Mouse (Mus musculus): ENCODE data around the gene Atp6v1e2. TPM values are rescaled to one million over a fixed set of nuclear protein-coding genes. Genes with fewer than 3 reads are reported as not detected.

The Atp6v1e2 gene
- polyA plus RNA-seq, 1 experiment from 2014 or later = not detected

GRCm38 (mm10) chr17:86908316-86908715, 39.4 kb downstream of the Atp6v1e2 start:
- H3K4me1 ChIP-seq = peaks cover 19% of the 10 kb centered on the region
- no peaks in the 10 kb centered on the region for H3K9me3 ChIP-seq
- no peak overlapping the region for H3K4me3 ChIP-seq (replicated peaks)
- H3K4me2 ChIP-seq = no peak overlapping the region
- no peak overlapping the region for H3K27ac ChIP-seq
- WGBS = 76% methylated on average over 8 of the region's 8 CpGs
- no peaks in the 10 kb centered on the region for H3K36me3 ChIP-seq (replicated peaks)
- H3K9ac ChIP-seq = no peak overlapping the region
- ATAC-seq (ENCODE audit: low FRiP score) = no peak
- H3K27me3 ChIP-seq = peaks cover 13% of the 10 kb centered on the region; the same call in 1 of the 2 replicates

GRCm38 (mm10) chr17:86907092-86907491, 40.6 kb downstream of the Atp6v1e2 start:
- Histone ChIP-seq H3K4me2 (no peak overlapping the region), H3K27ac (no peak overlapping the region), H3K9me3 (no peaks in the 10 kb centered on the region), H3K4me3 (replicated peaks) (no peak overlapping the region), H3K27me3 (peaks cover 10% of the 10 kb centered on the region; the same call in 1 of the 2 replicates), H3K9ac (no peak overlapping the region), H3K4me1 (peaks cover 19% of the 10 kb centered on the region), H3K36me3 (replicated peaks) (no peaks in the 10 kb centered on the region)
- ATAC-seq (ENCODE audit: low FRiP score) = no peak
- WGBS = 82% methylated on average over 3 of the region's 3 CpGs

- WGBS = 33% methylated on average over 6 of the region's 6 CpGs
- Histone ChIP-seq H3K4me1 (peaks cover 19% of the 10 kb centered on the region), H3K27me3 (peaks cover 10% of the 10 kb centered on the region; the same call in 1 of the 2 replicates), H3K27ac (no peak overlapping the region), H3K4me3 (replicated peaks) (no peak overlapping the region), H3K9me3 (no peaks in the 10 kb centered on the region), H3K9ac (no peak overlapping the region), H3K4me2 (no peak overlapping the region), H3K36me3 (replicated peaks) (no peaks in the 10 kb centered on the region)
- ATAC-seq (ENCODE audit: low FRiP score) = no peak
These were observed 41.1 kb downstream of the Atp6v1e2 start for GRCm38 (mm10) chr17:86906601-86907000.

GRCm38 (mm10) chr17:86906136-86906461, 41.6 kb downstream of the Atp6v1e2 start:
- H3K4me1 ChIP-seq = peaks cover 19% of the 10 kb centered on the region
- ATAC-seq (ENCODE audit: low FRiP score) = peak; percentile 43; the same call in 1 of the 2 replicates
- peak overlapping the region; percentile 43; the same call in 1 of the 2 replicates for H3K27ac ChIP-seq
- no peak overlapping the region for H3K4me3 ChIP-seq (replicated peaks)
- no peak overlapping the region for H3K9ac ChIP-seq
- H3K9me3 ChIP-seq = no peaks in the 10 kb centered on the region
- no peak overlapping the region for H3K4me2 ChIP-seq
- H3K36me3 ChIP-seq (replicated peaks) = no peaks in the 10 kb centered on the region
- H3K27me3 ChIP-seq = peaks cover 10% of the 10 kb centered on the region; the same call in 1 of the 2 replicates
- WGBS = 4% methylated on average over 9 of the region's 9 CpGs

GRCm38 (mm10) chr17:86905297-86906135, 42.2 kb downstream of the Atp6v1e2 start:
- Histone ChIP-seq H3K4me1 (peaks cover 24% of the 10 kb centered on the region), H3K36me3 (replicated peaks) (no peaks in the 10 kb centered on the region), H3K9ac (no peak overlapping the region), H3K27ac (peak overlapping the region; percentile 43; the same call in 1 of the 2 replicates), H3K4me3 (replicated peaks) (no peak overlapping the region), H3K27me3 (peaks cover 10% of the 10 kb centered on the region; the same call in 1 of the 2 replicates), H3K9me3 (no peaks in the 10 kb centered on the region), H3K4me2 (peak overlapping the region; percentile 9; the same call in 1 of the 2 replicates)
- ATAC-seq (ENCODE audit: low FRiP score) = peak; percentile 74
- 24% methylated on average over 19 of the region's 19 CpGs for WGBS

- H3K27me3 ChIP-seq = peaks cover 10% of the 10 kb centered on the region; the same call in 1 of the 2 replicates
- no peak overlapping the region for H3K4me2 ChIP-seq
These were observed 43.5 kb downstream of the Atp6v1e2 start for GRCm38 (mm10) chr17:86904206-86904605.

GRCm38 (mm10) chr17:86903596-86903995, 44.1 kb downstream of the Atp6v1e2 start:
- Histone ChIP-seq H3K27me3 (peaks cover 10% of the 10 kb centered on the region; the same call in 1 of the 2 replicates), H3K4me2 (no peak overlapping the region), H3K4me1 (peaks cover 24% of the 10 kb centered on the region), H3K4me3 (replicated peaks) (no peak overlapping the region), H3K27ac (no peak overlapping the region), H3K36me3 (replicated peaks) (no peaks in the 10 kb centered on the region), H3K9me3 (no peaks in the 10 kb centered on the region), H3K9ac (no peak overlapping the region)
- ATAC-seq (ENCODE audit: low FRiP score) = no peak
- 59% methylated on average over 7 of the region's 7 CpGs for WGBS

More at GRCm38 (mm10) chr17:86904206-86904605, 43.5 kb downstream of the Atp6v1e2 start:
- no peak overlapping the region for H3K9ac ChIP-seq
- no peaks in the 10 kb centered on the region for H3K36me3 ChIP-seq (replicated peaks)
- H3K4me3 ChIP-seq (replicated peaks) = no peak overlapping the region
- H3K27ac ChIP-seq = no peak overlapping the region
- no peak for ATAC-seq (ENCODE audit: low FRiP score)
- H3K4me1 ChIP-seq = peaks cover 24% of the 10 kb centered on the region
- no peaks in the 10 kb centered on the region for H3K9me3 ChIP-seq
- 82% methylated on average over 3 of the region's 3 CpGs for WGBS

GRCm38 (mm10) chr17:86902399-86903067, 45.2 kb downstream of the Atp6v1e2 start:
- Histone ChIP-seq H3K27ac (no peak overlapping the region), H3K27me3 (peaks cover 7% of the 10 kb centered on the region; the same call in 1 of the 2 replicates), H3K9me3 (no peaks in the 10 kb centered on the region), H3K4me3 (replicated peaks) (no peak overlapping the region), H3K9ac (no peak overlapping the region), H3K4me1 (peaks cover 24% of the 10 kb centered on the region), H3K4me2 (no peak overlapping the region), H3K36me3 (replicated peaks) (no peaks in the 10 kb centered on the region)
- no peak for ATAC-seq (ENCODE audit: low FRiP score)
- 93% methylated on average over 14 of the region's 14 CpGs for WGBS

- no peaks in the 10 kb centered on the region for H3K9me3 ChIP-seq
- H3K4me1 ChIP-seq = peaks cover 20% of the 10 kb centered on the region
- no peak overlapping the region for H3K9ac ChIP-seq
- H3K4me3 ChIP-seq (replicated peaks) = no peak overlapping the region
- H3K36me3 ChIP-seq (replicated peaks) = no peaks in the 10 kb centered on the region
- H3K27me3 ChIP-seq = no peaks in the 10 kb centered on the region; the same call in 1 of the 2 replicates
- WGBS = 78% methylated on average over 5 of the region's 5 CpGs
- no peak overlapping the region for H3K4me2 ChIP-seq
- ATAC-seq (ENCODE audit: low FRiP score) = no peak
- no peak overlapping the region for H3K27ac ChIP-seq
These were observed 47.1 kb downstream of the Atp6v1e2 start for GRCm38 (mm10) chr17:86900564-86900963.

- Histone ChIP-seq H3K4me2 (no peak overlapping the region), H3K4me3 (replicated peaks) (no peak overlapping the region), H3K36me3 (replicated peaks) (no peaks in the 10 kb centered on the region), H3K27ac (no peak overlapping the region), H3K4me1 (peaks cover 12% of the 10 kb centered on the region), H3K9me3 (no peaks in the 10 kb centered on the region), H3K27me3 (no peaks in the 10 kb centered on the region; the same call in 1 of the 2 replicates), H3K9ac (no peak overlapping the region)
- no peak for ATAC-seq (ENCODE audit: low FRiP score)
- 86% methylated on average over 5 of the region's 5 CpGs for WGBS
These were observed 47.9 kb downstream of the Atp6v1e2 start for GRCm38 (mm10) chr17:86899821-86900220.

GRCm38 (mm10) chr17:86897486-86898165, 50.1 kb downstream of the Atp6v1e2 start:
- Histone ChIP-seq H3K4me3 (replicated peaks) (no peak overlapping the region), H3K36me3 (replicated peaks) (no peaks in the 10 kb centered on the region), H3K27me3 (no peaks in the 10 kb centered on the region), H3K9me3 (no peaks in the 10 kb centered on the region), H3K27ac (no peak overlapping the region), H3K9ac (no peak overlapping the region), H3K4me1 (peaks cover 5% of the 10 kb centered on the region; the same call in 1 of the 2 replicates), H3K4me2 (no peak overlapping the region)
- ATAC-seq (ENCODE audit: low FRiP score) = no peak
- 93% methylated on average over 6 of the region's 6 CpGs for WGBS

- Histone ChIP-seq H3K36me3 (replicated peaks) (no peaks in the 10 kb centered on the region), H3K4me3 (replicated peaks) (no peak overlapping the region), H3K27ac (no peak overlapping the region), H3K4me2 (no peak overlapping the region), H3K27me3 (no peaks in the 10 kb centered on the region), H3K4me1 (no peaks in the 10 kb centered on the region), H3K9me3 (no peaks in the 10 kb centered on the region), H3K9ac (no peak overlapping the region)
- 83% methylated on average over 4 of the region's 4 CpGs for WGBS
- ATAC-seq (ENCODE audit: low FRiP score) = no peak
These were observed 52.5 kb downstream of the Atp6v1e2 start for GRCm38 (mm10) chr17:86895191-86895590.
